In genomic region chr8:110938882-110939589, GRCm38 (mm10) we compare ENCODE assay signal across 8 mouse cellular contexts. TPM values are rescaled to one million over a fixed set of nuclear protein-coding genes. Genes with fewer than 3 reads are reported as not detected.
DNase-seq lines count a peak whose midpoint lies in the region; ATAC-seq and TF ChIP-seq lines count a peak whose summit lies in the region.

No protein-coding gene starts in this region.

- TF ChIP-seq POLR2A in limb, embryonic 14.5 days (IDR thresholded peaks at IDR 0.05; ENCODE audit: borderline replicate concordance, extremely low read depth, insufficient read depth, insufficient read length): no peak
- TF ChIP-seq POLR2A in olfactory bulb, adult 2 months (IDR thresholded peaks at IDR 0.05; ENCODE audit: insufficient read depth, low read depth, low read length): no peak

- no peak for TF ChIP-seq CTCF in olfactory bulb, adult 2 months (IDR thresholded peaks at IDR 0.05; ENCODE audit: insufficient read depth, low read depth, low read length)

- WGBS in intestine, embryonic 16.5 days: 56% methylated on average over 6 of the region's 6 CpGs
- 64% methylated on average over 6 of the region's 6 CpGs for WGBS in intestine, embryonic 15.5 days
- 72% methylated on average over 6 of the region's 6 CpGs for whole genome bisulfite sequencing in limb, embryonic 14.5 days
- 21% methylated on average over 6 of the region's 6 CpGs for WGBS in olfactory bulb, adult 2 months

- H3K27ac ChIP-seq in intestine, embryonic 16.5 days (ENCODE audit: low read length): 0 out of 2 replicates have a peak overlapping the region, but pooled peaks have one; percentile 7
- no peak overlapping the region for H3K27ac ChIP-seq in intestine, embryonic 15.5 days
- H3K27ac ChIP-seq in limb, embryonic 14.5 days (replicated peaks; ENCODE audit: low read depth, low read length): peak overlapping the region; percentile 39; the same call in 1 of the 2 replicates
- H3K27ac ChIP-seq in olfactory bulb, adult 2 months (ENCODE audit: insufficient read depth, low read depth, low read length): peak overlapping the region; percentile 78

- DNase-seq in adrenal gland, postnatal 25 days: peak; percentile 25
- peak; percentile 37 to 72 for DNase-seq in frontal cortex, postnatal 10 days (ENCODE audit: low spot score in 2 of 2)
- peak; percentile 52 for DNase-seq in kidney, adult 11 months
- DNase-seq in limb, embryonic 14.5 days (ENCODE audit: low spot score): peak; percentile 40
- no peak for DNase-seq in urinary bladder, postnatal 10 days (ENCODE audit: low spot score)

- peaks cover 8% of the 10 kb centered on the region; the same call in 1 of the 2 replicates for H3K4me1 ChIP-seq in intestine, embryonic 16.5 days (ENCODE audit: control insufficient read depth, insufficient read depth, low read length)
- H3K4me1 ChIP-seq in intestine, embryonic 15.5 days (replicated peaks): no peaks in the 10 kb centered on the region
- H3K4me1 ChIP-seq in limb, embryonic 14.5 days (ENCODE audit: control insufficient read depth, insufficient read depth, low read length): peaks cover 4% of the 10 kb centered on the region
- H3K4me1 ChIP-seq in olfactory bulb, adult 2 months (ENCODE audit: control insufficient read depth, insufficient read depth, low read length): peaks cover 35% of the 10 kb centered on the region

- no peak overlapping the region for H3K4me2 ChIP-seq in intestine, embryonic 16.5 days (ENCODE audit: low read depth, low read length)
- no peak overlapping the region for H3K4me2 ChIP-seq in intestine, embryonic 15.5 days (replicated peaks)
- H3K4me2 ChIP-seq in limb, embryonic 14.5 days (replicated peaks; ENCODE audit: low read depth, low read length, severe bottlenecking): no peak overlapping the region

- no peaks in the 10 kb centered on the region for H3K9me3 ChIP-seq in intestine, embryonic 16.5 days (ENCODE audit: control insufficient read depth, low read length)
- no peaks in the 10 kb centered on the region for H3K9me3 ChIP-seq in intestine, embryonic 15.5 days
- no peaks in the 10 kb centered on the region for H3K9me3 ChIP-seq in limb, embryonic 14.5 days (ENCODE audit: control insufficient read depth, low read length)

- H3K27me3 ChIP-seq in intestine, embryonic 16.5 days (replicated peaks; ENCODE audit: control insufficient read depth, insufficient read depth, low read length): no peaks in the 10 kb centered on the region
- no peaks in the 10 kb centered on the region for H3K27me3 ChIP-seq in intestine, embryonic 15.5 days (replicated peaks)
- no peaks in the 10 kb centered on the region for H3K27me3 ChIP-seq in limb, embryonic 14.5 days (ENCODE audit: control insufficient read depth, insufficient read depth, low read length)

- no peak overlapping the region for H3K4me3 ChIP-seq in intestine, embryonic 16.5 days (ENCODE audit: low read length)
- no peak overlapping the region for H3K4me3 ChIP-seq in intestine, embryonic 15.5 days (replicated peaks)
- H3K4me3 ChIP-seq in limb, embryonic 14.5 days (replicated peaks; ENCODE audit: low read length): no peak overlapping the region
- no peak overlapping the region for H3K4me3 ChIP-seq in olfactory bulb, adult 2 months (ENCODE audit: insufficient read depth, low read depth, low read length)

- no peak for ATAC-seq in intestine, embryonic 16.5 days
- no peak for ATAC-seq in intestine, embryonic 15.5 days
- peak; percentile 55; the same call in 1 of the 2 replicates for ATAC-seq in limb, embryonic 14.5 days (ENCODE audit: low FRiP score, low read depth)

- no peak overlapping the region for H3K9ac ChIP-seq in intestine, embryonic 16.5 days (ENCODE audit: low read depth, low read length)
- H3K9ac ChIP-seq in intestine, embryonic 15.5 days: no peak overlapping the region
- no peak overlapping the region for H3K9ac ChIP-seq in limb, embryonic 14.5 days (ENCODE audit: low read depth, low read length, severe bottlenecking)

- H3K36me3 ChIP-seq in intestine, embryonic 16.5 days (ENCODE audit: control insufficient read depth, insufficient read depth, low read length): no peaks in the 10 kb centered on the region
- no peaks in the 10 kb centered on the region for H3K36me3 ChIP-seq in intestine, embryonic 15.5 days
- peaks cover 2% of the 10 kb centered on the region for H3K36me3 ChIP-seq in limb, embryonic 14.5 days (ENCODE audit: control insufficient read depth, insufficient read depth, low read length)

RNA-seq across cellular contexts. Expression of gene St3gal2, which starts 19.3 kb away (rescaled TPM):
- polyA plus RNA-seq in intestine, embryonic 16.5 days (2015; fragmentation: Nextera tagmentation; extraction: Ambion mirVana): 10.7 and 11.1 TPM in 2 replicates
- polyA plus RNA-seq in intestine, embryonic 15.5 days (2015; fragmentation: Nextera tagmentation; extraction: Ambion mirVana): 13.0 and 15.3 TPM in 2 replicates
- 18.3 and 20.4 TPM in 2 replicates for total RNA-seq in adrenal gland, postnatal 25 days (2021)
- 29.9 and 39.7 TPM in 2 replicates for polyA plus RNA-seq in limb, embryonic 14.5 days (2012; rRNA removed)
- 19.2 and 21.5 TPM in 2 replicates for polyA plus RNA-seq in limb, embryonic 14.5 days (2014; fragmentation: Nextera tagmentation; extraction: Ambion mirVana)
- not detected in 2 replicates for polyA plus RNA-seq in olfactory bulb, adult 2 months (2012; ENCODE audit: insufficient read depth, insufficient read length, low replicate concordance, missing spikeins)

RNA-seq across cellular contexts. Expression of gene Fuk, which starts 36.7 kb away (rescaled TPM):
- polyA plus RNA-seq in intestine, embryonic 16.5 days (2015; fragmentation: Nextera tagmentation; extraction: Ambion mirVana): 13.8 and 15.1 TPM in 2 replicates
- polyA plus RNA-seq in intestine, embryonic 15.5 days (2015; fragmentation: Nextera tagmentation; extraction: Ambion mirVana): 10.2 and 13.2 TPM in 2 replicates
- 10.5 and 12.0 TPM in 2 replicates for total RNA-seq in adrenal gland, postnatal 25 days (2021)
- polyA plus RNA-seq in limb, embryonic 14.5 days (2012; rRNA removed): 16.2 and 22.4 TPM in 2 replicates
- 10.4 and 10.6 TPM in 2 replicates for polyA plus RNA-seq in limb, embryonic 14.5 days (2014; fragmentation: Nextera tagmentation; extraction: Ambion mirVana)
- not detected in 2 replicates for polyA plus RNA-seq in olfactory bulb, adult 2 months (2012; ENCODE audit: insufficient read depth, insufficient read length, low replicate concordance, missing spikeins)

RNA-seq across cellular contexts. Expression of gene Ddx19a, which starts 58.6 kb away (rescaled TPM):
- polyA plus RNA-seq in intestine, embryonic 16.5 days (2015; fragmentation: Nextera tagmentation; extraction: Ambion mirVana): 11.5 and 12.0 TPM in 2 replicates
- 12.4 and 15.4 TPM in 2 replicates for polyA plus RNA-seq in intestine, embryonic 15.5 days (2015; fragmentation: Nextera tagmentation; extraction: Ambion mirVana)
- total RNA-seq in adrenal gland, postnatal 25 days (2021): 39.5 and 50.9 TPM in 2 replicates
- polyA plus RNA-seq in limb, embryonic 14.5 days (2012; rRNA removed): 55.6 and 57.8 TPM in 2 replicates
- polyA plus RNA-seq in limb, embryonic 14.5 days (2014; fragmentation: Nextera tagmentation; extraction: Ambion mirVana): 18.0 and 19.5 TPM in 2 replicates
- not detected in 2 replicates for polyA plus RNA-seq in olfactory bulb, adult 2 months (2012; ENCODE audit: insufficient read depth, insufficient read length, low replicate concordance, missing spikeins)

Comparison
In these comparisons a context has a peak if more than half of its experiments do, and no peak if none do; other contexts are left out.
1. RNA of gene Fuk, which starts 36.7 kb away (polyA plus RNA-seq): 10.4 to 22.4 TPM in limb, embryonic 14.5 days, 13.8 to 15.1 TPM in intestine, embryonic 16.5 days and 10.2 to 13.2 TPM in intestine, embryonic 15.5 days; not detected in olfactory bulb, adult 2 months; every median in the first group is over 10 times any median in the second.